Mouse (Mus musculus) kidney, postnatal 0 days (tissue): ENCODE results near the gene Timp3. TPM values are rescaled to one million over a fixed set of nuclear protein-coding genes. Genes with fewer than 3 reads are reported as not detected.
A peak's percentile ranks its signal among the peaks of the same experiment; 100 is the strongest.

Source experiments
- ATAC-seq: fragments of 200-750 bp; cut with Nextera tagmentation; replicated peaks from 2 replicates; pipeline ENCODE4 v1.8.0; 2017; ENCODE audit warnings: low read depth, moderate number of reproducible peaks, moderate TSS enrichment, moderate library complexity; ENCODE audit not compliant: low FRiP score
- DNase-seq: peaks from one replicate; pipeline ENCODE4 v3.0.0-alpha.2; 2016; ENCODE audit warnings: low spot score
- H3K27ac ChIP-seq: fragments of 300-500 bp; sonication (generic); 2 replicates; pipeline ENCODE4 v1.5.1; 2014; ENCODE audit warnings: mild to moderate bottlenecking
- H3K27me3 ChIP-seq: fragments of 300-500 bp; sonication (generic); 2 replicates; pipeline ENCODE4 v1.6.1; 2014; ENCODE audit warnings: low read length, mixed read lengths; ENCODE audit not compliant: insufficient read depth
- H3K36me3 ChIP-seq: fragments of 300-500 bp; sonication (generic); 2 replicates; pipeline ENCODE4 v1.6.1; 2014; ENCODE audit warnings: low read length, mixed read lengths; ENCODE audit not compliant: insufficient read depth
- H3K4me1 ChIP-seq: fragments of 300-500 bp; sonication (generic); replicated peaks from 2 replicates; pipeline ENCODE4 v1.6.1; 2014; ENCODE audit warnings: antibody characterized with exemption, low read length, mixed read lengths; ENCODE audit not compliant: insufficient read depth
- H3K4me2 ChIP-seq: fragments of 300-500 bp; sonication (generic); 2 replicates; pipeline ENCODE4 v1.6.1; 2014; ENCODE audit warnings: mild to moderate bottlenecking, low read length, moderate library complexity, mixed read lengths
- H3K4me3 ChIP-seq: fragments of 300-500 bp; sonication (generic); replicated peaks from 2 replicates; pipeline ENCODE4 v1.5.1; 2014; ENCODE audit warnings: low read depth, low read length
- H3K9ac ChIP-seq: fragments of 300-500 bp; sonication (generic); 2 replicates; pipeline ENCODE4 v1.6.1; 2014; ENCODE audit warnings: low read depth, low read length
- H3K9me3 ChIP-seq: fragments of 300-500 bp; sonication (generic); replicated peaks from 2 replicates; pipeline ENCODE4 v1.6.1; 2016; ENCODE audit warnings: low read length, inconsistent platforms, mixed read lengths
- CTCF ChIP-seq: IDR thresholded peaks from 2 replicates; pipeline ENCODE4 v1.5.1; 2016; ENCODE audit warnings: antibody characterized with exemption, low read depth, mild to moderate bottlenecking, moderate library complexity
- WGBS: fragments of 180-500 bp; shearing (Covaris S2); extraction: QIAGEN DNeasy Blood & Tissue Kit; methylation state at CpG from one replicate; pipeline ENCODE4 v1.1.7; 2014; 5-methylcytosine and 5-hydroxymethylcytosine counted together
- polyA plus RNA-seq: library from polyadenylated mRNA; unstranded; fragments of >200 nt; fragmentation: Nextera tagmentation; extraction: Ambion mirVana; gene quantifications from 2 replicates; pipeline ENCODE4 v1.2.1, GENCODE M21; 2015

Timp3 gene
- polyA plus RNA-seq, 1 experiment from 2014 or later = 87.4 TPM

- TF ChIP-seq CTCF = no peak
- Histone ChIP-seq H3K27ac (no peak overlapping the region), H3K4me2 (no peak overlapping the region), H3K4me1 (peaks cover 10% of the 10 kb centered on the region), H3K9ac (no peak overlapping the region), H3K36me3 (0 out of 2 replicates have a peak, but pooled peaks cover 15% of the 10 kb centered on the region), H3K9me3 (no peaks in the 10 kb centered on the region), H3K27me3 (no peaks in the 10 kb centered on the region), H3K4me3 (no peak overlapping the region)
- ATAC-seq (no peak), DNase-seq (no peak)
- WGBS = 79% methylated on average over 4 of the region's 4 CpGs
These were observed 7.1 kb downstream of the Timp3 start for GRCm38 (mm10) chr10:86307235-86307634.

GRCm38 (mm10) chr10:86310527-86310926, 10.4 kb downstream of the Timp3 start:
- H3K9ac ChIP-seq = no peak overlapping the region
- H3K9me3 ChIP-seq = no peaks in the 10 kb centered on the region
- peaks cover 6% of the 10 kb centered on the region; the same call in 1 of the 2 replicates for H3K4me1 ChIP-seq
- no peak for TF ChIP-seq CTCF
- no peaks in the 10 kb centered on the region for H3K27me3 ChIP-seq
- 31% methylated on average over 6 of the region's 6 CpGs for WGBS
- H3K4me2 ChIP-seq = no peak overlapping the region
- H3K36me3 ChIP-seq = 0 out of 2 replicates have a peak, but pooled peaks cover 21% of the 10 kb centered on the region
- no peak overlapping the region for H3K4me3 ChIP-seq
- DNase-seq (peak; percentile 68), ATAC-seq (no peak)
- H3K27ac ChIP-seq = peak overlapping the region; percentile 36; the same call in 1 of the 2 replicates

DNA sequence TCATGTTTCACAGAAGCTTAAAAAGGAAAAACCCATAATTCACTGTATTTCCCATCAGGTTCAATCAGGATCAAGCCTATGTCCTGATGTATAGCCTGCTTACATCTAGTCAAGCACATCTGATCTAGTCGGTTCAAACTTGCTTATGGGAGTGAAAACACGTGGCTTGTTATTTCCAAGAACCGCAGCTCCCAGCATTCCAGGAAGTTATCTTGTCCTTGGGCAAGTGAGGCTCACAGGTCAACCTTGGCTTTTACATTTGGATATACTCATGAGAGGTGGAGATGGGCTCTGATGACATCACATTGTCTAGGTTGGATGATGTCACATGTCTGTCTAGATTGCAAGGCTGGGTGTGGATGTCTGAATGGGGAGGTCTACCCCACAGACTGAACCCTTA, 12.8 kb downstream of the Timp3 start:
- peaks cover 6% of the 10 kb centered on the region; the same call in 1 of the 2 replicates for H3K4me1 ChIP-seq
- ATAC-seq (no peak), DNase-seq (no peak)
- 78% methylated on average over 3 of the region's 3 CpGs for WGBS
- no peaks in the 10 kb centered on the region for H3K9me3 ChIP-seq
- no peak for TF ChIP-seq CTCF
- H3K27ac ChIP-seq = no peak overlapping the region
- H3K36me3 ChIP-seq = 0 out of 2 replicates have a peak, but pooled peaks cover 14% of the 10 kb centered on the region
- no peaks in the 10 kb centered on the region for H3K27me3 ChIP-seq
- no peak overlapping the region for H3K9ac ChIP-seq
- no peak overlapping the region for H3K4me3 ChIP-seq
- H3K4me2 ChIP-seq = no peak overlapping the region

DNA sequence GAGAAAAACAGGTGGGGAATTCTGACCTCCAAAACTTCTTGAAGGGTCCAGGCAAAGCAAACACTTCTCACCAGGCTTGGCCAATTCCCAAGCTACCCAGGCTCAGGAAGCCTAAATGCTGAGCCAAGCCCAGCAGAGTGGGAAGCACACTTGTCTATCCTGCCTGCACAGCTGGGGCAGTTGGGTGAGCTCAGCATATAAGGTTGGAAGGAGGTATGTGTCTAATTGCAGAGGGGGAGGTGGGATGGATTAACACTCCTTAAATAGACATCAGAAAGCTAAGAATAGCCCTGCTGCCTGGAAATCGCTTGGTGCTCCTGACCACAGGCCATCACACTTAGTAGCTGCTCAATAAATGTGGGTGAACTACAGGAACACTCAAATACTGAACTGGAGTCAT, 13.3 kb downstream of the Timp3 start:
- DNase-seq (no peak), ATAC-seq (no peak)
- H3K27ac ChIP-seq = no peak overlapping the region
- H3K4me1 ChIP-seq = peaks cover 6% of the 10 kb centered on the region; the same call in 1 of the 2 replicates
- 79% methylated on average over 1 of the region's 1 CpGs for WGBS
- 0 out of 2 replicates have a peak, but pooled peaks cover 14% of the 10 kb centered on the region for H3K36me3 ChIP-seq
- H3K9ac ChIP-seq = no peak overlapping the region
- H3K4me3 ChIP-seq = no peak overlapping the region
- no peak for TF ChIP-seq CTCF
- H3K4me2 ChIP-seq = no peak overlapping the region
- H3K27me3 ChIP-seq = no peaks in the 10 kb centered on the region
- no peaks in the 10 kb centered on the region for H3K9me3 ChIP-seq

- 24% methylated on average over 3 of the region's 3 CpGs for WGBS
- Histone ChIP-seq H3K9me3 (no peaks in the 10 kb centered on the region), H3K9ac (no peak overlapping the region), H3K36me3 (0 out of 2 replicates have a peak, but pooled peaks cover 7% of the 10 kb centered on the region), H3K4me3 (no peak overlapping the region), H3K4me1 (peaks cover 6% of the 10 kb centered on the region; the same call in 1 of the 2 replicates), H3K27ac (0 out of 2 replicates have a peak overlapping the region, but pooled peaks have one; percentile 6), H3K4me2 (no peak overlapping the region), H3K27me3 (no peaks in the 10 kb centered on the region)
- no peak for TF ChIP-seq CTCF
- ATAC-seq (0 out of 2 replicates have a peak, but pooled peaks have one; percentile 15), DNase-seq (no peak)
These were observed 15.3 kb downstream of the Timp3 start for GRCm38 (mm10) chr10:86315513-86315912.

- Histone ChIP-seq H3K4me3 (no peak overlapping the region), H3K27me3 (no peaks in the 10 kb centered on the region)
- TF ChIP-seq CTCF = no peak
These were observed 17.5 kb downstream of the Timp3 start for GRCm38 (mm10) chr10:86317633-86318032.

More at GRCm38 (mm10) chr10:86317633-86318032, 17.5 kb downstream of the Timp3 start:
- Histone ChIP-seq H3K9me3 (no peaks in the 10 kb centered on the region), H3K9ac (no peak overlapping the region), H3K4me1 (peaks cover 13% of the 10 kb centered on the region; the same call in 1 of the 2 replicates), H3K36me3 (0 out of 2 replicates have a peak, but pooled peaks cover 12% of the 10 kb centered on the region), H3K27ac (no peak overlapping the region), H3K4me2 (no peak overlapping the region)
- whole genome bisulfite sequencing = 82% methylated on average over 7 of the region's 7 CpGs
- DNase-seq (no peak), ATAC-seq (no peak)
